Mouse (Mus musculus): ENCODE results near the gene Tns2. TPM values are rescaled to one million over a fixed set of nuclear protein-coding genes. Genes with fewer than 3 reads are reported as not detected.

Gene Tns2
- total and polyA plus RNA-seq, 3 experiments, result 0.42 to 3.1 TPM; not detected in 1

- TF ChIP-seq CHD1 (IDR thresholded peaks at IDR 0.05; ENCODE audit: low read depth, low read length) (0 out of 2 replicates have a peak, but pooled peaks have one; percentile 77), GABPA (IDR thresholded peaks at IDR 0.05; ENCODE audit: low read depth, low read length) (no peak), MEF2A (IDR thresholded peaks at IDR 0.05; ENCODE audit: extremely low read depth, insufficient replicate concordance, low read depth, low read length, poor library complexity, severe bottlenecking) (no peak), ZKSCAN1 (IDR thresholded peaks at IDR 0.05; ENCODE audit: low read depth, low read length) (no peak), BHLHE40 (IDR thresholded peaks at IDR 0.05; ENCODE audit: borderline replicate concordance, low read depth, low read length) (no peak), POLR2AphosphoS5 (IDR thresholded peaks at IDR 0.05; ENCODE audit: borderline replicate concordance, low read depth, low read length) (no peak), POLR2A (IDR thresholded peaks at IDR 0.05; ENCODE audit: control insufficient read depth in 1 of 2, insufficient read depth in 1 of 2, low read depth in 1 of 2, low read length in 2 of 2, poor library complexity in 1 of 2) (peak; percentile 51 to 95; a peak in 3 of 4 replicates), SMC3 (IDR thresholded peaks at IDR 0.05; ENCODE audit: low read depth, low read length) (no peak), SIN3A (IDR thresholded peaks at IDR 0.05; ENCODE audit: low read length) (peak; percentile 81), MXI1 (IDR thresholded peaks at IDR 0.05; ENCODE audit: low read depth, low read length) (peak; percentile 28), MAX (IDR thresholded peaks at IDR 0.05; ENCODE audit: low read length) (peak; percentile 64), ETS1 (IDR thresholded peaks at IDR 0.05; ENCODE audit: low read depth, low read length) (peak; percentile 42; the same call in 1 of the 2 replicates), MYB (IDR thresholded peaks at IDR 0.05; ENCODE audit: low read depth, low read length) (no peak), POLR2AphosphoS2 (IDR thresholded peaks at IDR 0.05; ENCODE audit: low read length) (peak; percentile 90), NELFE (IDR thresholded peaks at IDR 0.05; ENCODE audit: low read depth, low read length) (peak; percentile 90)
Observed at GRCm38 (mm10) chr15:102070476-102071467, 29.4 kb upstream of the Tns2 start (continued).

- no peak for DNase-seq (ENCODE audit: low read depth, low spot score)
- H3K4me3 ChIP-seq (ENCODE audit: control insufficient read depth in 1 of 2, insufficient read depth in 1 of 2, low read depth in 2 of 2, low read length in 2 of 2), result peak overlapping the region; percentile 53 to 60
- H3K9ac ChIP-seq (ENCODE audit: control insufficient read depth, low read depth, low read length, poor library complexity, severe bottlenecking), result peak overlapping the region; percentile 77
- H3K36me3 ChIP-seq (ENCODE audit: control insufficient read depth in 1 of 2, insufficient read depth in 2 of 2, low read length in 2 of 2), result peaks cover 14 to 47% of the 10 kb centered on the region in 2 experiments
- H3K79me2 ChIP-seq (ENCODE audit: control insufficient read depth, insufficient read depth, low read length, poor library complexity), result peaks cover 46% of the 10 kb centered on the region
- peaks cover 13 to 32% of the 10 kb centered on the region in 2 experiments for H3K4me1 ChIP-seq (ENCODE audit: control insufficient read depth in 1 of 2, insufficient read depth in 2 of 2, low read length in 2 of 2)
- peak overlapping the region; percentile 66 for H3K27ac ChIP-seq (ENCODE audit: control insufficient read depth, low read depth, low read length)
- peak; percentile 95 for TF ChIP-seq CHD1 (IDR thresholded peaks at IDR 0.05; ENCODE audit: low read depth, low read length)
- TF ChIP-seq ZMIZ1 (IDR thresholded peaks at IDR 0.05; ENCODE audit: low read depth, low read length), result peak; percentile 14; the same call in 1 of the 2 replicates
- no peak; a peak in 1 of 4 replicates for TF ChIP-seq POLR2A (IDR thresholded peaks at IDR 0.05; ENCODE audit: control insufficient read depth in 1 of 2, insufficient read depth in 1 of 2, low read depth in 1 of 2, low read length in 2 of 2, poor library complexity in 1 of 2)
- no peak for TF ChIP-seq ETS1 (IDR thresholded peaks at IDR 0.05; ENCODE audit: low read depth, low read length)
- 0 out of 2 replicates have a peak, but pooled peaks have one; percentile 1 for TF ChIP-seq E2F4 (IDR thresholded peaks at IDR 0.05; ENCODE audit: borderline replicate concordance, low read depth, low read length)
- H3K27me3 ChIP-seq (ENCODE audit: control insufficient read depth in 1 of 2, insufficient read depth in 2 of 2, low read length in 2 of 2), result peaks cover 0 to 1% of the 10 kb centered on the region in 2 experiments; a peak in 1 of 4 replicates
- no peaks in the 10 kb centered on the region for H3K9me3 ChIP-seq (replicated peaks; ENCODE audit: insufficient read depth, low read length)
Observed at GRCm38 (mm10) chr15:102072963-102073558, 27.2 kb upstream of the Tns2 start.

All from MEL (cell line).